In the genomic region with DNA sequence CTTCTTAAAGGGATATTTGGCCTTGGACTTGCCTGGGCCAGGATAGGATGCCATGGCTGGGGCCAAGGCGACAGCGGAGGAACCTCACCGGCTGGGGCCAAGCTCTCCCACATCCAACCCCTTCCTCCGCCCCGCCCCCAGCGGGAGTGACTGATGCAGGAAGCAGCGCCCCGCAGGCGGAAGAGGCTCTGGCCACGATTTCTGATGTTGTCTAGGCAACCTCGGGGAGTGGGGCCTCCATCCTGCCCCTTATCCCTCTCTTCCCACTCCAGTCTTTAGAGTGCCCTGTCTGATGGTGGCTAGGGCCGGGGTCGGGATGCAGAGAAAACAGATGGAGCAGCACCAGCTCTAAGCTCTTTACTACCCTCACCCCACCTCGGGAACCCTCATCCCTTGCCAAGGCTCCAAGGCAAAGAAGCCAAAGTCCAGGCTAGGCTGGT, we compare ENCODE assay signal across 8 mouse cellular contexts. TPM values are rescaled to one million over a fixed set of nuclear protein-coding genes. Genes with fewer than 3 reads are reported as not detected.
DNase-seq lines count a peak whose midpoint lies in the region; ATAC-seq and TF ChIP-seq lines count a peak whose summit lies in the region.

No protein-coding gene starts in this region.

- H3K36me3 ChIP-seq in heart, embryonic 13.5 days, result peaks cover 5% of the 10 kb centered on the region; the same call in 1 of the 2 replicates
- H3K36me3 ChIP-seq in kidney, postnatal 0 days (ENCODE audit: insufficient read depth, low read length), result no peaks in the 10 kb centered on the region
- H3K36me3 ChIP-seq in liver, adult 2 months (ENCODE audit: control insufficient read depth, insufficient read depth, low read length), result no peaks in the 10 kb centered on the region

- peak overlapping the region; percentile 86 for H3K9ac ChIP-seq in heart, embryonic 13.5 days
- H3K9ac ChIP-seq in kidney, postnatal 0 days (ENCODE audit: low read depth, low read length), result peak overlapping the region; percentile 71
- H3K9ac ChIP-seq in liver, adult 2 months (ENCODE audit: low read depth, low read length), result peak overlapping the region; percentile 90

- H3K27ac ChIP-seq in brown adipose tissue, adult 24 weeks (replicated peaks; ENCODE audit: low read depth, low read length), result peak overlapping the region; percentile 87
- peak overlapping the region; percentile 95 for H3K27ac ChIP-seq in heart, embryonic 13.5 days (replicated peaks)
- peak overlapping the region; percentile 96 for H3K27ac ChIP-seq in kidney, postnatal 0 days
- peak overlapping the region; percentile 92 for H3K27ac ChIP-seq in liver, adult 2 months (replicated peaks; ENCODE audit: insufficient read depth, low read depth, low read length)

- peak overlapping the region; percentile 97 for H3K4me2 ChIP-seq in heart, embryonic 13.5 days
- peak overlapping the region; percentile 99 for H3K4me2 ChIP-seq in kidney, postnatal 0 days (ENCODE audit: low read length)

- peak; percentile 92 for ATAC-seq in CD4-positive, CD25-positive, alpha-beta regulatory T cell, adult 4 months
- ATAC-seq in erythroid progenitor cell, adult 5-6 weeks (replicated peaks; ENCODE audit: low FRiP score, poor library complexity, severe bottlenecking), result peak; percentile 50
- peak; percentile 77 for ATAC-seq in heart, embryonic 13.5 days (ENCODE audit: extremely low read depth, insufficient number of reproducible peaks, low FRiP score, low TSS enrichment)
- ATAC-seq in kidney, postnatal 0 days (replicated peaks; ENCODE audit: low FRiP score, low read depth), result peak; percentile 75
- peak; percentile 70 for ATAC-seq in monocyte, adult 5-6 weeks (replicated peaks; ENCODE audit: insufficient number of reproducible peaks, low FRiP score, low TSS enrichment, poor library complexity, severe bottlenecking)

- TF ChIP-seq POLR2A in liver, adult 2 months (IDR thresholded peaks at IDR 0.05; ENCODE audit: extremely low read depth, insufficient read depth, low read length), result 0 out of 2 replicates have a peak, but pooled peaks have one; percentile 38

- no peak for TF ChIP-seq CTCF in kidney, postnatal 0 days (IDR thresholded peaks at IDR 0.05; ENCODE audit: low read depth)
- no peak for TF ChIP-seq CTCF in liver, adult 2 months (IDR thresholded peaks at IDR 0.05; ENCODE audit: low read depth, low read length)

- H3K79me2 ChIP-seq in liver, adult 2 months (ENCODE audit: control insufficient read depth, insufficient read depth, low read length), result peaks cover 19% of the 10 kb centered on the region

- H3K27me3 ChIP-seq in heart, embryonic 13.5 days (replicated peaks), result no peaks in the 10 kb centered on the region
- H3K27me3 ChIP-seq in kidney, postnatal 0 days (ENCODE audit: insufficient read depth, low read length), result no peaks in the 10 kb centered on the region
- H3K27me3 ChIP-seq in liver, adult 2 months (ENCODE audit: control insufficient read depth, insufficient read depth, low read length), result no peaks in the 10 kb centered on the region

- peak overlapping the region; percentile 66 for H3K4me3 ChIP-seq in brown adipose tissue, adult 24 weeks (ENCODE audit: insufficient read depth, low read depth, low read length)
- H3K4me3 ChIP-seq in heart, embryonic 13.5 days, result peak overlapping the region; percentile 79
- peak overlapping the region; percentile 68 for H3K4me3 ChIP-seq in kidney, postnatal 0 days (replicated peaks; ENCODE audit: low read depth, low read length)
- H3K4me3 ChIP-seq in liver, adult 2 months (ENCODE audit: insufficient read depth, low read depth, low read length), result peak overlapping the region; percentile 85

- no peaks in the 10 kb centered on the region for H3K9me3 ChIP-seq in heart, embryonic 13.5 days
- H3K9me3 ChIP-seq in kidney, postnatal 0 days (replicated peaks; ENCODE audit: low read length), result no peaks in the 10 kb centered on the region

- WGBS in heart, embryonic 13.5 days, result 0% methylated on average over 14 of the region's 14 CpGs
- under 1% methylated on average over 14 of the region's 14 CpGs for WGBS in kidney, postnatal 0 days
- under 1% methylated on average over 14 of the region's 14 CpGs for WGBS in liver, adult 2 months

- peak; percentile 96 for DNase-seq in kidney, postnatal 0 days (ENCODE audit: low spot score)
- peak; percentile 83 for DNase-seq in liver, adult 2 months (ENCODE audit: extremely low read depth, low read depth, low spot score)
- peak; percentile 85 to 92 for DNase-seq in spleen, postnatal 4 days (ENCODE audit: low spot score in 2 of 2)

- H3K4me1 ChIP-seq in brown adipose tissue, adult 24 weeks (ENCODE audit: control insufficient read depth, insufficient read depth, insufficient read length, low read length), result no peaks in the 10 kb centered on the region; the same call in 1 of the 2 replicates
- H3K4me1 ChIP-seq in heart, embryonic 13.5 days, result peaks cover 79% of the 10 kb centered on the region
- peaks cover 29% of the 10 kb centered on the region for H3K4me1 ChIP-seq in kidney, postnatal 0 days (replicated peaks; ENCODE audit: insufficient read depth, low read length)
- H3K4me1 ChIP-seq in liver, adult 2 months (ENCODE audit: control insufficient read depth, insufficient read depth, low read length), result peaks cover 30% of the 10 kb centered on the region

RNA-seq across cellular contexts. Expression of gene Ampd2, which starts 1.1 kb away (rescaled TPM):
- 10 to 100 TPM; 22.4 to 48.3 TPM for polyA plus RNA-seq in CD4-positive, CD25-positive, alpha-beta regulatory T cell, adult 4 months (2017; shearing (Covaris generic))
- polyA plus RNA-seq in brown adipose tissue, adult 24 weeks (2012; ENCODE audit: insufficient read depth, insufficient read length, missing spikeins), result 13.5 and 16.4 TPM in 2 replicates
- 9.2 and 10.5 TPM in 2 replicates for total RNA-seq in erythroid progenitor cell, adult 5-6 weeks (2015; ENCODE audit: low replicate concordance)
- total RNA-seq in erythroid progenitor cell, adult 5-6 weeks (2017; ENCODE audit: low replicate concordance), result 1.0 and 10.1 TPM in 2 replicates
- polyA plus RNA-seq in heart, embryonic 13.5 days (2015; fragmentation: Nextera tagmentation; extraction: Ambion mirVana), result 29.4 and 30.3 TPM in 2 replicates
- polyA plus RNA-seq in kidney, postnatal 0 days (2015; fragmentation: Nextera tagmentation; extraction: Ambion mirVana), result 35.8 and 38.2 TPM in 2 replicates
- total RNA-seq in liver, adult 2 months (2014; rRNA removed), result 11.0 and 13.8 TPM in 2 replicates
- 69.6 and 128 TPM in 2 replicates for polyA plus RNA-seq in liver, adult 2 months (2012; rRNA removed)
- 15.6 to 22.0 TPM (median 18.4 TPM) in 3 replicates for total RNA-seq in monocyte, adult 5-6 weeks (2017)

RNA-seq across cellular contexts. Expression of gene Gnat2, which starts 7.3 kb away (rescaled TPM):
- not detected for polyA plus RNA-seq in CD4-positive, CD25-positive, alpha-beta regulatory T cell, adult 4 months (2017; shearing (Covaris generic))
- polyA plus RNA-seq in brown adipose tissue, adult 24 weeks (2012; ENCODE audit: insufficient read depth, insufficient read length, missing spikeins), result not detected in 2 replicates
- total RNA-seq in erythroid progenitor cell, adult 5-6 weeks (2015; ENCODE audit: low replicate concordance), result not detected in 2 replicates
- not detected in 2 replicates for total RNA-seq in erythroid progenitor cell, adult 5-6 weeks (2017; ENCODE audit: low replicate concordance)
- 0.20 and 1.3 TPM in 2 replicates for polyA plus RNA-seq in heart, embryonic 13.5 days (2015; fragmentation: Nextera tagmentation; extraction: Ambion mirVana)
- 1.0 and 1.2 TPM in 2 replicates for polyA plus RNA-seq in kidney, postnatal 0 days (2015; fragmentation: Nextera tagmentation; extraction: Ambion mirVana)
- total RNA-seq in liver, adult 2 months (2014; rRNA removed), result 2.9 and 3.9 TPM in 2 replicates
- 0.91 and 1.5 TPM in 2 replicates for polyA plus RNA-seq in liver, adult 2 months (2012; rRNA removed)
- not detected in 3 replicates for total RNA-seq in monocyte, adult 5-6 weeks (2017)

RNA-seq across cellular contexts. Expression of gene Gstm4, which starts 40.6 kb away (rescaled TPM):
- polyA plus RNA-seq in CD4-positive, CD25-positive, alpha-beta regulatory T cell, adult 4 months (2017; shearing (Covaris generic)), result 1 to 10 TPM; 4.4 to 5.7 TPM
- polyA plus RNA-seq in brown adipose tissue, adult 24 weeks (2012; ENCODE audit: insufficient read depth, insufficient read length, missing spikeins), result 17.4 and 30.2 TPM in 2 replicates
- 2.5 and 4.2 TPM in 2 replicates for total RNA-seq in erythroid progenitor cell, adult 5-6 weeks (2015; ENCODE audit: low replicate concordance)
- total RNA-seq in erythroid progenitor cell, adult 5-6 weeks (2017; ENCODE audit: low replicate concordance), result 0.90 and 1.4 TPM in 2 replicates
- 15.2 and 16.4 TPM in 2 replicates for polyA plus RNA-seq in heart, embryonic 13.5 days (2015; fragmentation: Nextera tagmentation; extraction: Ambion mirVana)
- polyA plus RNA-seq in kidney, postnatal 0 days (2015; fragmentation: Nextera tagmentation; extraction: Ambion mirVana), result 21.8 and 22.1 TPM in 2 replicates
- 19.8 and 26.5 TPM in 2 replicates for total RNA-seq in liver, adult 2 months (2014; rRNA removed)
- 86.0 and 98.9 TPM in 2 replicates for polyA plus RNA-seq in liver, adult 2 months (2012; rRNA removed)
- 7.4 to 12.4 TPM (median 8.4 TPM) in 3 replicates for total RNA-seq in monocyte, adult 5-6 weeks (2017)

Comparison
In these comparisons a context has a peak if more than half of its experiments do, and no peak if none do; other contexts are left out.
1. Peak in every context shown above with its lines: DNase-seq, ATAC-seq, H3K4me3 ChIP-seq and H3K27ac ChIP-seq.